Mouse (Mus musculus) liver, embryonic 14.5 days (tissue): ENCODE data around the gene Sbf2. TPM values are rescaled to one million over a fixed set of nuclear protein-coding genes. Genes with fewer than 3 reads are reported as not detected.

ENCODE experiments used
- ATAC-seq: fragments of 200-750 bp; cut with Nextera tagmentation; 2 replicates; pipeline ENCODE4 v1.8.0; 2017; ENCODE audit warnings: moderate number of reproducible peaks, mild to moderate bottlenecking, moderate library complexity; ENCODE audit not compliant: insufficient read depth
- DNase-seq, 3 experiments: peaks; one replicate each; pipeline ENCODE4 v3.0.0-alpha.2; 2012 to 2013; ENCODE audit warnings: low read depth in 3 of 3, low spot score in 3 of 3
- H3K27ac ChIP-seq: fragments of 300-500 bp; sonication (generic); 2 replicates; pipeline ENCODE4 v1.5.1; 2014; ENCODE audit warnings: moderate library complexity, mild to moderate bottlenecking, control low read depth, inconsistent platforms
- H3K27me3 ChIP-seq: fragments of 300-500 bp; sonication (generic); 2 replicates; pipeline ENCODE4 v1.6.1; 2014; ENCODE audit warnings: mild to moderate bottlenecking, low read length, moderate library complexity; ENCODE audit not compliant: control insufficient read depth, insufficient read depth
- H3K36me3 ChIP-seq: fragments of 300-500 bp; sonication (generic); replicated peaks from 2 replicates; pipeline ENCODE4 v1.6.1; 2014; ENCODE audit warnings: low read depth; ENCODE audit not compliant: control insufficient read depth, insufficient read depth
- H3K4me1 ChIP-seq, 2 experiments: fragments of 200-500 bp in 1 of 2; fragments of 300-500 bp in 1 of 2; sonication (generic) in 1 of 2; replicated peaks; 2 replicates each; pipeline ENCODE4 v1.6.1; 2012 to 2014; ENCODE audit warnings: antibody characterized with exemption in 1 of 2, inconsistent platforms in 1 of 2, low read length in 1 of 2; ENCODE audit not compliant: control insufficient read depth in 2 of 2, insufficient read depth in 2 of 2
- H3K4me2 ChIP-seq: fragments of 300-500 bp; sonication (generic); 2 replicates; pipeline ENCODE4 v1.6.1; 2014; ENCODE audit warnings: low read depth, mild to moderate bottlenecking, control low read depth, moderate library complexity
- H3K4me3 ChIP-seq, 2 experiments: fragments of 200-500 bp in 1 of 2; fragments of 300-500 bp in 1 of 2; sonication (generic) in 1 of 2; 2 replicates each; pipeline ENCODE4 v1.5.1; 2012 to 2014; ENCODE audit warnings: low read depth in 2 of 2, low read length in 2 of 2, mild to moderate bottlenecking in 2 of 2, control low read depth in 1 of 2, inconsistent platforms in 1 of 2, moderate library complexity in 1 of 2; ENCODE audit not compliant: insufficient read depth in 1 of 2
- H3K9ac ChIP-seq: fragments of 300-500 bp; sonication (generic); replicated peaks from 2 replicates; pipeline ENCODE4 v1.6.1; 2014; ENCODE audit warnings: mild to moderate bottlenecking, control low read depth, moderate library complexity
- H3K9me3 ChIP-seq: fragments of 300-500 bp; sonication (generic); 2 replicates; pipeline ENCODE4 v1.6.1; 2016; ENCODE audit warnings: low read length, mixed read lengths; ENCODE audit not compliant: control insufficient read depth
- CTCF ChIP-seq: IDR thresholded peaks from 2 replicates; pipeline ENCODE4 v1.5.1; 2016; ENCODE audit warnings: antibody characterized with exemption, low read depth, control low read depth
- EP300 ChIP-seq: IDR thresholded peaks from 2 replicates; pipeline ENCODE4 v1.6.1; 2016; ENCODE audit warnings: antibody characterized with exemption, low read depth
- WGBS: fragments of 180-500 bp; shearing (Covaris S2); extraction: QIAGEN DNeasy Blood & Tissue Kit; methylation state at CpG from one replicate; pipeline ENCODE4 v1.1.7; 2014; ENCODE audit not compliant: insufficient replicate concordance; 5-methylcytosine and 5-hydroxymethylcytosine counted together
- polyA plus RNA-seq, 2 experiments: library from polyadenylated mRNA; depleted of rRNA in 1 of 2; stranded (reverse) in 1 of 2; unstranded in 1 of 2; fragments of >200 nt; fragmentation: Nextera tagmentation in 1 of 2; extraction: Ambion mirVana in 1 of 2; gene quantifications; 2 replicates each; pipeline versions ENCODE4 v1.2.1 to v1.2.3; 2012 to 2014

The Sbf2 gene
- polyA plus RNA-seq, 2 experiments, result 2.9 to 3.3 TPM

DNA sequence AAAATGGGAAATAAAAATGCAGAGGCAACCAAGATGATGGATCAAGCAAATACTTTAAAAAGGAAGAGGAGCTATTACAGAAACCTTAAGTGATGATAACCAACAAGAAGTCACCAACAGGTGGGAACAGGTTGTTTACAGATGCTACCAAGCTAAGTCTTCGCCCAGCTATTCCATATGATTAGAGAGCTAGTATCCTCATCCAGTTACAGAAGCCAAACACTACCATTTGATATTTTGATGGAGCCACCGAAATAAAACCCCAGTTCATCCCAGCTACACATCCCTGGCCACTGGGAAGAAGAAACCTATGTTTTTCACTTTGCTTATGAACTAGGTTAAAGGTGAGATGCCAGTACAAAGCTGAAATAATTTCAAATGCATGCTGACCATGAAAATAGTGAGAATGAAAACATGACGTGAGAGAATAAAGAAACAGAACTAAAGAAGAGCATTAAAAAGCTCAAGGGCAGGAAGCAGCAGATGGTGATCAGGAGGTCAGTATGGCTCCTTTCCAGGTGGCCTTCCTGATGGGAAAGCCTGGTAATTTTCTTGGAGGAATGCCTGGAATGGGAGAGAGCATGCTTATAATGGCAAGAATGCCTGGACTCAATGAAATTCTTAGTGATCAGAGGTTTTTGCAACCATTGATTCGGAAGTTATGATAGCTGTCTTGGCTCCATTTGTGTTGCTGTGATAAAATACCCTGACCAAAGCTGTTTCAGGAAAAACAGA, 48.7 kb downstream of the Sbf2 start:
- Histone ChIP-seq H3K4me2 (no peak overlapping the region), H3K9me3 (no peaks in the 10 kb centered on the region), H3K9ac (no peak overlapping the region), H3K4me1 (no peaks in the 10 kb centered on the region), H3K27ac (no peak overlapping the region), H3K36me3 (no peaks in the 10 kb centered on the region), H3K27me3 (no peaks in the 10 kb centered on the region), H3K4me3 (no peak overlapping the region)
- WGBS, result 59% methylated on average over 4 of the region's 4 CpGs
- DNase-seq, result no peak
- TF ChIP-seq EP300 (no peak), CTCF (no peak)
- no peak for ATAC-seq

DNA sequence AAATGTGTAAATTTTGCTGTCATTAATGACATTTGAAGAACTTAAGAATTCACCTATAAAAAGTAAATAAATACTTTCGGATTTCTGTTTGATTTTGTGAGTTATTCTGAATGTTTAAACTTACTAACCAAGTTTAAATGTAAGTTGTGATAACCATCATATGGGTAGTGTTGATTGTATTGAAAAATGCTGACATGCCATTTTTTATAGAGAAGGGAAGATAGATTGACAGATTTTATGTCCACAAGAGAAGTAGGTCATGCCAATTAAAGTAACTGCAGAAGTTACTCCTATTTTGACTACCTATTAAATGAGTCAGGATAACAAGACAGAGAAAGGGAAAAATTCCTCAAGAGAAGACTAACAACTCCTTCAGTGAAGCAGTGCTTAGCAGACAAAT, 53.1 kb downstream of the Sbf2 start:
- no peak overlapping the region for H3K9ac ChIP-seq
- H3K4me3 ChIP-seq, result no peak overlapping the region
- ATAC-seq, result no peak
- no peak overlapping the region for H3K27ac ChIP-seq
- WGBS, result 44% methylated on average over 1 of the region's 1 CpGs
- no peak for DNase-seq
- H3K4me1 ChIP-seq, result no peaks in the 10 kb centered on the region
- H3K4me2 ChIP-seq, result no peak overlapping the region
- no peaks in the 10 kb centered on the region for H3K27me3 ChIP-seq
- H3K36me3 ChIP-seq, result no peaks in the 10 kb centered on the region
- TF ChIP-seq CTCF, result no peak
- TF ChIP-seq EP300, result no peak
- H3K9me3 ChIP-seq, result no peaks in the 10 kb centered on the region

DNA sequence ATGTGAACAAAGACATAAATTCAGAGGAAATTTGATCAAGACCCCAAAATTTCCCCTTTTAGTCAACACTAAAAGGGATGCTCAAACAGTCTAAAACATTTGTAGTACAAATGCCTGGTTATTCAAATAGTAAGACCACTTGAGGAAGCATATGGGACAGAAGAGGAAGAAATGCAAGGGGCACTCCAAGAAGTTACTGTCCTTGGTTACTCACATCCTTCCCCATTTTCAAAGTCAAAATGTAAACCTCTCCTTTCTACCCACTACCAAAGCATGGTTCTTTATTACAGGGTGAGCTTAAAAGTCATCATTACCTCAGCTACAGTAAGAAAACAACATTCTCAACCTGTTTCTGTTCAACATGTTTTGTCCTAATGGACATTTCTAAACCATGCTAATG, 57.7 kb downstream of the Sbf2 start:
- Histone ChIP-seq H3K27ac (no peak overlapping the region), H3K9ac (no peak overlapping the region), H3K4me2 (no peak overlapping the region), H3K27me3 (no peaks in the 10 kb centered on the region), H3K4me3 (no peak overlapping the region), H3K36me3 (no peaks in the 10 kb centered on the region), H3K4me1 (no peaks in the 10 kb centered on the region), H3K9me3 (no peaks in the 10 kb centered on the region)
- no peak for TF ChIP-seq EP300
- no peak for TF ChIP-seq CTCF
- ATAC-seq, result no peak
- DNase-seq, result no peak

DNA sequence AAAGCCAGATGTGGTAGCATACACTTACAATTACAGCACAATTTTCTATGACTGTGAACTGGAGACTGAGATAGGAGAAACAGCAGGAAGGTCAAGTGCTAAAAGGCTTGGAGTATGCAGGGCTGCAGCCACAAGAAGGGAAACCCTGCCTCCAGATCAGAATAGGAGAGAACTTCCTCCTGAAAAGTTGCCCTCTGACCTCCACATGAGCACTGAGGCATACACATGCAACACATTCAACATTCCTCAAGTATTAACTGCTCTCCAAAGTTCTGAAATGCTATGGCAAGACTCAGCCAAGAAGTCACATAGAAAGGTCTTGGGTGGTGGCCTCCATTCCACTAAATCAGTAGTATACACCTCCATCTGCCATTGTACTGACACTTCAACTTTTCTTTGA, 58.5 kb downstream of the Sbf2 start:
- no peaks in the 10 kb centered on the region for H3K4me1 ChIP-seq
- no peak overlapping the region for H3K4me2 ChIP-seq
- H3K27ac ChIP-seq, result no peak overlapping the region
- H3K36me3 ChIP-seq, result no peaks in the 10 kb centered on the region
- no peaks in the 10 kb centered on the region for H3K9me3 ChIP-seq
- no peak for TF ChIP-seq EP300
- no peak for TF ChIP-seq CTCF
- no peak overlapping the region for H3K9ac ChIP-seq
- no peak for DNase-seq
- no peak overlapping the region for H3K4me3 ChIP-seq
- no peaks in the 10 kb centered on the region for H3K27me3 ChIP-seq
- no peak for ATAC-seq

DNA sequence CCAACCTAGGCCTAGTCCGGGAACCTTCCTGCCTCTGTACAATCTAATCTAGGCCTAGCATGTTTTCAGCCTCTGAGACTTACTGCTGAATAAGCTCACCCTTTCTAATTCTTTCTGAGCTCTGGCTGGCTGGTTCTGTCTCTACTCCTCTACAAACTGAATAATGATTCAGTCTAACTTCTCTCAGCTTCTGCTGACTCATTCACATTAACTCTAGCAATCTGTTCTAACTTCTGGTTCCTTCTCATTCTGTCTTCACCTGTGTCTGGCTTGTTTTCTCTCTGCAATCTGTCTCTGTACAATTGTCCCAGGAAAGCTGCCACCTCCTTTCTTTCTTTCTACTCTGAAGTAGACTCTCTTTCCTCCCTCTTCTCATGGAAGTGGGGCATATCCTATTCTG, 59.5 kb downstream of the Sbf2 start:
- Histone ChIP-seq H3K4me1 (no peaks in the 10 kb centered on the region), H3K9me3 (no peaks in the 10 kb centered on the region)
- 55% methylated on average over 1 of the region's 1 CpGs for WGBS

More for the DNA sequence above, 59.5 kb downstream of the Sbf2 start:
- DNase-seq (no peak), ATAC-seq (no peak)
- Histone ChIP-seq H3K27me3 (no peaks in the 10 kb centered on the region), H3K27ac (no peak overlapping the region), H3K9ac (no peak overlapping the region), H3K4me2 (no peak overlapping the region), H3K36me3 (no peaks in the 10 kb centered on the region), H3K4me3 (no peak overlapping the region)
- no peak for TF ChIP-seq EP300
- no peak for TF ChIP-seq CTCF
